Mouse (Mus musculus): ENCODE measurements at regions not wholly inside any gene's neighbourhood (a gene's known extent, or its start where the extent isn't known, plus 50 kb on each side); places are given as distances from the start of the nearest gene placed in this dataset.
"Not testable (repeated sequence)": the region's sequence is repeated elsewhere in the genome, so short reads cannot be mapped to it uniquely, and the experiment has no call there.

DNA sequence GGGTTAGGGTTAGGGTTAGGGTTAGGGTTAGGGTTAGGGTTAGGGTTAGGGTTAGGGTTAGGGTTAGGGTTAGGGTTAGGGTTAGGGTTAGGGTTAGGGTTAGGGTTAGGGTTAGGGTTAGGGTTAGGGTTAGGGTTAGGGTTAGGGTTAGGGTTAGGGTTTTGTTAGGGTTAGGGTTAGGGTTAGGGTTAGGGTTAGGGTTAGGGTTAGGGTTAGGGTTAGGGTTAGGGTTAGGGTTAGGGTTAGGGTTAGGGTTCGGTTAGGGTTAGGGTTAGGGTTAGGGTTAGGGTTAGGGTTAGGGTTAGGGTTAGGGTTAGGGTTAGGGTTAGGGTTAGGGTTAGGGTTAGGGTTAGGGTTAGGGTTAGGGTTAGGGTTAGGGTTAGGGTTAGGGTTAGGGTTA is 124.7 kb upstream of the Fgf14 start:
- DNase-seq (ENCODE audit: low read depth, low spot score) = not testable (repeated sequence)

DNA sequence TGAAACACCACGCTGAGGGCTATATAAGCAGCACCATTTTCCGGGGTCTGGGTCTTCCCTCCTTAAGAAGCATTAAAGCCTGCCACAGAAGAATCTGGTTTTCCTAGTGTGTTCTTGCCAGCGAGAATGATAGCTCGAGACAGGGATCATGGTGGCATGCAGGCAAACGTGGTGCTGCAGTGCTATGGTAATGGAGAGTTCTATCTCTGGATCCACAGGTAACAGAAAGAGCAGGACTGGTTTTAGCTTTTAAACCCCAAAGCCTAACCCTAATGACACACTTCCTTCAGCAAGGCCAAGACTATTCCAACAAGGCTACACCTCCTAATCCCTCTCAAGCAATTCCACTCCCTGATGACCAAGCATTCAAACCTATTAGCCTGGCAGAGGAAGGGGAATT is 123.5 kb upstream of the Fgf14 start:
- DNase-seq (ENCODE audit: low read depth, low spot score) = no peak

- DNase-seq (ENCODE audit: low read depth, low spot score) = no peak
Measured at GRCm38 (mm10) chr14:124775402-124775801, 98.5 kb upstream of the Fgf14 start.

DNA sequence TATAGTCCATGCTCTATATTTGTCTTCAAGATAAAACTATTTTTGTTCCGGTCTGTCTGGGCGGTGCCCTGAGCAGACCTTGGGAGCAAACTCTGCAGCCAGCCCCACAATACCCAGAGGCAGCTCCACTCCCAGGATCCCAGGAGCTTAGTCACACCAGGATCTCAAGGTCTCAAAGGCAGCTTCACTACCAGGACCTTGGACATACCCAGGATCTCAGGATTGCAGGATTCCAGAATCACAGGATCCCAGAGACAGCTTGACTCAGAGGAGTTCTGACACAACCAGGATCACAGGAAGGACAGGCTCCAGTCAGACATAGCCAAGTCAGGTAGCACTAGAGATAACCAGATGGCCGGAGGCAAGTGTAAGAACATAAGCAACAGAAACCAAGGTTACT is 91.1 kb upstream of the Fgf14 start:
- no peak for DNase-seq (ENCODE audit: low read depth, low spot score)

DNA sequence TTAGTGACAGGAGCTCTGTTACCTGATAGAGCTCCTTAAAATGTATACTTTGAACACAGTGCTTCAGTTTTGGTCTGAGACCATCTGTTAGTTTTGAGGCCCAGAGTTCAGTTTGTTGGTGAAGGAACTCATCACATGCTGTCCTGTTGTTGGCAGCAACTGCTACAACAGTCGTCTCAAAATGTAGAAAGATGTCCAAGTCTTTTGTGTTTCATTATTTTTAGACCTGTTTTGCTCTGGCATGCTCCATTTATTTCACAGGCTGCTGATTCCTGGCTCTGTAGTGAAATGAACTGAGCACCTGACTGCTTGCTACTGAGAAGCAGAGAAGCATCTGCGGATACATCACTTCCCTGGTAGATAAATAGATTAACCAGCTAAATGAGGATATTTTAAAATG is 90.3 kb upstream of the Fgf14 start:
- DNase-seq (ENCODE audit: low read depth, low spot score) = no peak

DNA sequence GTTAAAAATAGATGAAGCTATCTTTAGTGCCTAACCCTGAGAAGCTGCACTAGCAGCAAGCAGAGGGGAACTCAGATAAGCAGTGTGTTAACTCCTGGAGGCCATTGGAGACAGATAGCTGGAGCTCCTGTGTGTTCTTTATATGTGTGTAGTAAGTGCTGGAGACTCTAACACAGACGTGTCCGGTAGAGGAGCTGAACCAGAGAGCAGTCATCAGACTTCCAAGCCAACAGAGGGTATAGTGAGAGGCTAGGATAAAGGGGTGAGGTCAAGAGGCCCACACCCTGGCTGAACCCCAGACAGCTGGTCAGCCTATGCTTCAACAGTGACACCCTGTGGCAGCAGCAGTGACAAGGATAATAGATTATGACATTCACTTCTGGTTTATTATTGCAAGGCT is 65.6 kb upstream of the Fgf14 start:
- DNase-seq (ENCODE audit: low read depth, low spot score) = peak; percentile 7

Data from R1 (cell line).